Mouse (Mus musculus) heart, adult 2 months (tissue): ENCODE data around the gene Mum1.
"Not testable (repeated sequence)": the region's sequence is repeated elsewhere in the genome, so short reads cannot be mapped to it uniquely, and the experiment has no call there.

Experiments used
- CTCF ChIP-seq: fragments of 200-600 bp; IDR thresholded peaks from 2 replicates; pipeline ENCODE4 v1.8.1; 2022; ENCODE audit warnings: antibody characterized with exemption, mild to moderate bottlenecking, moderate library complexity
- EP300 ChIP-seq: fragments of 200-500 bp; IDR thresholded peaks from 2 replicates; pipeline ENCODE4 v1.6.1; 2011; ENCODE audit warnings: low read depth, low read length, control low read depth; ENCODE audit not compliant: insufficient read depth
- POLR2A ChIP-seq: fragments of 200-500 bp; IDR thresholded peaks from 2 replicates; pipeline ENCODE4 v1.6.1; 2011; ENCODE audit warnings: mild to moderate bottlenecking, low read depth, low read length, control low read depth; ENCODE audit not compliant: insufficient read depth

DNA sequence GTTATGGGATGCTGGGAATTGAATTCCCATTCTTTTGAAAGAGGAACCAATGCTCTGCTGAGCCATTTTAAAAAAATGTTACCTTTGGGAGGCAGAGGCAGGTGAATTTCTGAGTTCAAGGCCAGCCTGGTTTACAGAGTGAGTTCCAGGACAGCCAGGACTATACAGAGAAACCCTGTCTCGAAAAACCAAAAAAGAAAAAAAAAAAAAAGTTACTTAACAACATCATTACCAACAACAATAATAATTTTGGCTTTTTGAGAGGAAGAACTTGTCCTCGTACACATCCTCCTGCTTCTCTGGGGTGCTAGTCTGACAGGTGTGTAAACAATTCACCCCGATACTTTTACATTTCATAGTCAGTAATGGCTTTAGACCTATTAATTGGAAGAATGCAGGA lies 22.2 kb downstream of the Mum1 start:
- not testable (repeated sequence) for TF ChIP-seq POLR2A, EP300, CTCF
